Mouse (Mus musculus): ENCODE data around the gene Itm2c.

Itm2c gene

DNA sequence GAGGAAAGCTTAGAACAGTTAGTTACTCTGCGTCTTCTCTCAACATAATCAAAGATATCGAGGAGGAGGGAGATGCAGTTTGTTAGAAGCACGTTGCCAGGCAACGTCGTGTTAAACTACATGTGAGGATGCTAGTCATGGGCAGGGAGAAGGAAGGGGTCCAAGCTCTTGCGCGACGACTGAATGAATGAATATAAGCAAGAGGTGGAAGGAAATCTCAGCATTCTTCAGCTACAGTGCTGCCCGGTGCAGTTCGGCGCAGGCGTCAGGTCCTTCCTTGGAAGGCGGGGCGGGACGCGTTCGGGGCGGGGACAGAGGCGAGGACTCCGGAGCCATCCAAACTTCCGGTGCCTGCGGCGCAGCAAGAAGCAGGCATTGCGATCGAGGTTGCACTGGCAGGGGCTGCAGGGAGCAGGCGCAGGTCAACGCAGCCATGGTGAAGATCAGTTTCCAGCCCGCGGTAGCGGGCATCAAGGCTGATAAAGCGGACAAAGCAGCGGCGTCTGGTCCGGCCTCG, at the start of gene Itm2c:
TSS of gene Itm2c (plus strand) at position 51 of the 517 bp plus-strand sequence.
- peak; percentile 64 for DNase-seq (ENCODE audit: low read depth)

GRCm38 (mm10) chr1:85844981-85845380, 49.1 kb upstream of the Itm2c start:
- no peak for DNase-seq (ENCODE audit: low read depth)

- no peak for DNase-seq (ENCODE audit: low read depth)
These were observed 48.6 kb upstream of the Itm2c start for GRCm38 (mm10) chr1:85845476-85845875.

GRCm38 (mm10) chr1:85849016-85849415, 45.1 kb upstream of the Itm2c start:
- no peak for DNase-seq (ENCODE audit: low read depth)

- DNase-seq (ENCODE audit: low read depth) = no peak
These were observed 43.2 kb upstream of the Itm2c start for GRCm38 (mm10) chr1:85850851-85851250.

- peak; percentile 62 for DNase-seq (ENCODE audit: low read depth)
These were observed 40.9 kb upstream of the Itm2c start for GRCm38 (mm10) chr1:85852996-85853689.

DNA sequence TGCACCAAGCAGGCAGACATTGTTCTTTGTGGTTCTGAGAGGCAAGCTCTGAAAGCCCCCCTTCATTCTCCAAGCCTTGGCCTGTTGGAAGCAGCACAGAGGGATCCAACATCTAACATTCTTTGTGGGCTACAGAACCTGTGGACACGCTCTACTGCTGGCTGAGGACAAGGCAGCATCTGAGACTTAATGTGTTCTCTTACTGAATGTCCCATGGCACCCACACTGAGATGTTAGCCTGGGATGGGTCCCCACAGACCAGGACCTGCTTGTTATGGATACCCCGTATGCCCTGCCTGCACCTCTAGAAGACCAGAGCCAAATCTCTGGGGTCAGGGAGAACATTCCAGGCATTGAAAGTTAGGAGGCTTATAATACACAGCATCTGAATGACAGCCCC, 40.2 kb upstream of the Itm2c start:
- no peak for DNase-seq (ENCODE audit: low read depth)

GRCm38 (mm10) chr1:85854475-85854874, 39.6 kb upstream of the Itm2c start:
- DNase-seq (ENCODE audit: low read depth) = no peak

DNA sequence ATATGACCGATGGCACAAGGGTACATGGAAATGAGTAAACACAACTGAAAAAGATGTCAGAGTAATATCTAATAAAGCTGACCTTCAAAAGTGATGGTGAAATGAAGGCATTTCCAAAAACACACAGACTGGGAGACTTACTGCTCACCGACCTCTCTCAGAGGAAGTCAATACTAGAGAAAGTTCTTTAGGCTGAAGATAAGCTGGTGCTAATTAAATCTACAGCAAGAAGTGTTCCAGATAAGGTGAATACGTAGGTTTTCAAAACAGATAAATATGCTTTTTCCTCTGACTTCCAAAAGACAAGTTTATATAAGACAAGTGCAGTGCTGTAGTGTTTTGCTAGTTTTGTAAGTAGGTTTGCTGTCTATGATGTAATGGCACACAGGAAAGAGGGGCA, 37.8 kb upstream of the Itm2c start:
- no peak for DNase-seq (ENCODE audit: low read depth)

GRCm38 (mm10) chr1:85857261-85857754, 36.8 kb upstream of the Itm2c start:
- no peak for DNase-seq (ENCODE audit: low read depth)

DNA sequence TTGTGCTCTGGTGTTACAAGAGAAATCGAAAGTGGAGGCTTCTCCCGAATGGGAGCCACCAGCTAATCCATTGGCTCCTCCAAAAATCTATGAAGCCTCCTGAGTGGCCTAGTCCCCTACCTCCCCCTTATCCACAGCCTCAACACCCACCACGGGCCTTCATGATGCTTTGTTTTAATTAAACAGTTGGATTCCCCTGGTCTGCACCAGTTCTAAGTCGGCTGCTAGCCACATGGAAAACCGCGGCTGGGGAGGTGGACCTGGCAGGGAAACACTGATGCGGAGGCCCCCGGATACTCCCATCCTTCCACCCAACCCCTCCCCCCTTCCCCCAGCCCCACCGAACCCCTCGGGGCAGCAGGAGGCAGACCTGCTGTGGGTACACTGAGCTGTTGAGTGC, 29.7 kb upstream of the Itm2c start:
- DNase-seq (ENCODE audit: low read depth) = no peak

DNA sequence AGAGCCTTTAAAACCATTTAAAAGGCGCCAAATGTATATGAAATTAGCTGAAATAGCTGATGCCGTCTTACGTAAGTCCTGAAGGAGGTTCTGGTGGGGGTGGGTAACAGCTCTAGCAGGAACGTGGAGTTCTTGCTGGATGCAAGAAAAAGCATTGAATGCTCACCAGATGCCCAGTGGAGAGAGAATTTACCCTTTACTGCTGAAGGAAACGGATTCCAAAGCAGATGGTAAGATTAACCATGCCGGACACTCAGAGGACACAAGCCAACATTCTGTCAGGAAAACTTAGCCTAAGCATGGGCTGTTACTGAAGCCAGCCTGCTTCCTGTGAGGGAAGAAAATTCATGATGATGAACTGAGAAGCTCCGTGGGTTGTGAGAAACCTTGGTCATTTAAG, 24.1 kb upstream of the Itm2c start:
- no peak for DNase-seq (ENCODE audit: low read depth)

- DNase-seq (ENCODE audit: low read depth) = no peak
These were observed 23.5 kb upstream of the Itm2c start for GRCm38 (mm10) chr1:85870546-85870945.

- DNase-seq (ENCODE audit: low read depth) = no peak
These were observed 12.1 kb upstream of the Itm2c start for GRCm38 (mm10) chr1:85882003-85882402.

- no peak for DNase-seq (ENCODE audit: low read depth)
These were observed 6.9 kb upstream of the Itm2c start for GRCm38 (mm10) chr1:85887221-85887620.

- DNase-seq (ENCODE audit: low read depth) = peak; percentile 6
These were observed 773 bp downstream of the Itm2c start for GRCm38 (mm10) chr1:85894748-85895360.

GRCm38 (mm10) chr1:85895391-85895837, 1.3 kb downstream of the Itm2c start:
- DNase-seq (ENCODE audit: low read depth) = peak; percentile 49

DNA sequence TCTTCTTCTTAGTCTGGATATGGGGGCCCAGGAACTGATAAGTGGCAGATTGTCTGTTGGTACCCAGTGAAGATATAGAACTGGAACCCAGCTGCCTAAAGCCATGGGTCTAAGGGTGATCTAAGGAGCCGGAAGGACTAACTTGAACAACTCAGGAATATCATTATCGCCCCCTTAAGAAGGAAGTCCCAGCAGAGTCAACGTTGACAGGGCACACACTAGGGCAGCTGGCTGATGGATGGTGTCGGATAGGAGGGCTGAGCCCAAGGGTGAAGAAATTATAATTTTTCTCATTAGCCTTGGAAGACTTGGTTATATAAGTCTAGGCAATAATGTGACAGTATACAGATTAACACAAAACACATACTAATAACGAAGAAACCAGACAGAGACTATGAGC, 2.0 kb downstream of the Itm2c start:
- no peak for DNase-seq (ENCODE audit: low read depth)

- peak; percentile 31 for DNase-seq (ENCODE audit: low read depth)
These were observed 3.0 kb downstream of the Itm2c start for GRCm38 (mm10) chr1:85896781-85897700.

DNA sequence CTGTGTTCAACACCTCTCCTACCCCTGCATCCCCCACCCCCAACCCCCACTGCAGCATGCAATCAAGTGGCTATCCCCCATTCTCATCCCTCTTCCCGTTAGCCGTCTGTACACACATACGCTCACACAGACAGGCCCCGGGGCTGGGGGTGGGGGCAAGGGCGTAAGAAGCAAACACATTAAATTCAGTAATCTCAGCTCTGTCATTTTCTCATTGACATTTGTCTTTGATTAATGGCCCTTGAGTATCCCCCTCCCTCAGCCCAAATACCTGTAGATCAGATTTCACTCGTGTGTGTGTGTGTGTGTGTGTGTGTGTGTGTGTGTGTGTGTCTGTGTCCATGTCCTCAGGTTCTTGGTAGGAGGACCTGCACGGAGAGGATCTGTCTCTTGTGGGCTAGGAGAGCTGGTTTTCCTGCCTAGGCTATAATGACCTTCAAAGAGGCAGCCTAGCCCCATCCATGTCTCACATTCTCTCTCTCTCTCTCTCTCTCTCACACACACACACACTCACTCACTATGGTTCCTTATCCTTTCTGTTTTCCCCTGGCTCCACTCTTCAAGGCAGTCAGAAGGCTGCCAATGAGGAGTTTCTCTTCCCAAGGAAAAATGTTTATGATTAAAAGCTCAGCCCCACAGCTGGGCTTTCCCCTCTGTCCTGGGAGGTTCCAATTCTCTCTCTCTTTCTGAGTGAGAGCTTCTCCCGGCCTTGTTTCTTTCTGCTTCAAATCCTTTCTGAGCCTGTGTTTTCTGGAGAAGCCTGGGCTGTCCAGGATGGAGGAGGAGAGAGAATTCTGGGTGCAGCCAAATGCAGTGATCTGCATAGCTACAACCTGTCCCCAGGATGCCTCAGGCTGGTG, 4.0 kb downstream of the Itm2c start:
- DNase-seq (ENCODE audit: low read depth) = no peak

- DNase-seq (ENCODE audit: low read depth) = no peak
These were observed 4.8 kb downstream of the Itm2c start for GRCm38 (mm10) chr1:85898761-85899387.
